9 mouse cellular contexts compared by ENCODE assay signal in the genomic region with DNA sequence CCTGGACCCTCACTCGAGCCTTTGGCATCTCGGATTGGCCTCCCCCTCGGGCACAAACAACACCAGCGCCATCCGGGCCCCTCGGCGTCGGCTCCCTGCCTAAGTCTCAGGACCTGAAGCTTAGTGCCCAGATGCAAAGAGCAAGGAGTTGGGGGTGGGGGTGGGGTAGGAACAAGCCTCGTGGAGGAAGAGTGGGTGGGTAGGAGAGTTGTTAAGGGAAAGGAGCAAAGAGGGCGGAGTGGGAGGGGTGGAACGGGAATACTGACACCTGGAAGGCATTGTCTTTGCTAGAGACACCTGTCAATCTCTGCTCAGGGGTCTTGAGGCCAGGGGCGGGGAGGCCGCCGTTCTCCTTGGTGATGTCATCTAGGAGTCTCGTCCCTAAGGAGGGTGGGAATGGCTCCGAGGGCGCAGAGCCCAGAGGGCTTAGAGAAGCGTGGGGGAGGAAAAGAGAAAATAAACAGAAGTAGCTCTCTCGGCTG. TPM values are rescaled to one million over a fixed set of nuclear protein-coding genes. Genes with fewer than 3 reads are reported as not detected.
A peak's percentile ranks its signal among the peaks of the same experiment; 100 is the strongest.
DNase-seq lines count a peak whose midpoint lies in the region; ATAC-seq and TF ChIP-seq lines count a peak whose summit lies in the region.
"Had no signal": no experiment of that assay in that cellular context is flagged by ENCODE, and none has a peak within 500 bp of the region (broad histone marks: within the 10 kb centered on the region; RNA-seq: fewer than 3 reads in every experiment).

No protein-coding gene starts in this region.

- no peaks in the 10 kb centered on the region for H3K9me3 ChIP-seq in embryonic facial prominence, embryonic 13.5 days
- no peaks in the 10 kb centered on the region for H3K9me3 ChIP-seq in intestine, embryonic 15.5 days
- H3K9me3 ChIP-seq in neural tube, embryonic 12.5 days: no peaks in the 10 kb centered on the region

- ATAC-seq in embryonic facial prominence, embryonic 13.5 days (ENCODE audit: insufficient number of reproducible peaks, insufficient read depth, low FRiP score, low TSS enrichment, low read depth): no peak
- no peak for ATAC-seq in intestine, embryonic 15.5 days
- no peak for ATAC-seq in neural tube, embryonic 12.5 days (ENCODE audit: low FRiP score, low read depth)

- no peak overlapping the region; the same call in 1 of the 2 replicates for H3K27ac ChIP-seq in layer of hippocampus, adult 2 months
- H3K27ac ChIP-seq in embryonic facial prominence, embryonic 13.5 days: no peak overlapping the region
- no peak overlapping the region for H3K27ac ChIP-seq in intestine, embryonic 15.5 days
- H3K27ac ChIP-seq in neural tube, embryonic 12.5 days: no peak overlapping the region

- no peak for DNase-seq in layer of hippocampus, adult 2 months (ENCODE audit: low spot score in 2 of 2)
- no peak for DNase-seq in layer of hippocampus, postnatal 10 days (ENCODE audit: low spot score in 2 of 2)
- no peak for DNase-seq in adrenal gland, postnatal 14 days
- no peak for DNase-seq in testis, postnatal 10 days (ENCODE audit: low spot score)
- DNase-seq in thymus, postnatal 36 days: no peak
- DNase-seq: right cerebral cortex, postnatal 4 days had no signal

- no peak overlapping the region for H3K9ac ChIP-seq in embryonic facial prominence, embryonic 13.5 days
- H3K9ac ChIP-seq in intestine, embryonic 15.5 days: no peak overlapping the region
- H3K9ac ChIP-seq in neural tube, embryonic 12.5 days: no peak overlapping the region

- TF ChIP-seq CTCF in layer of hippocampus, adult 2 months (conservative IDR thresholded peaks at IDR 0.05): no peak

- peaks cover 97% of the 10 kb centered on the region for H3K27me3 ChIP-seq in embryonic facial prominence, embryonic 13.5 days
- H3K27me3 ChIP-seq in intestine, embryonic 15.5 days (replicated peaks): peaks cover 70% of the 10 kb centered on the region
- H3K27me3 ChIP-seq in neural tube, embryonic 12.5 days (replicated peaks): peaks cover 92% of the 10 kb centered on the region

- WGBS in embryonic facial prominence, embryonic 13.5 days: under 1% methylated on average over 19 of the region's 19 CpGs
- whole genome bisulfite sequencing in intestine, embryonic 15.5 days: 2% methylated on average over 19 of the region's 19 CpGs
- WGBS in neural tube, embryonic 12.5 days: 0% methylated on average over 19 of the region's 19 CpGs

- peak overlapping the region; percentile 39 for H3K4me3 ChIP-seq in layer of hippocampus, adult 2 months
- peak overlapping the region; percentile 41; the same call in 1 of the 2 replicates for H3K4me3 ChIP-seq in embryonic facial prominence, embryonic 13.5 days
- peak overlapping the region; percentile 39 for H3K4me3 ChIP-seq in intestine, embryonic 15.5 days (replicated peaks)
- H3K4me3 ChIP-seq in neural tube, embryonic 12.5 days: peak overlapping the region; percentile 38

- H3K4me2 ChIP-seq in embryonic facial prominence, embryonic 13.5 days: peak overlapping the region; percentile 73
- peak overlapping the region; percentile 75 for H3K4me2 ChIP-seq in intestine, embryonic 15.5 days (replicated peaks)
- H3K4me2 ChIP-seq in neural tube, embryonic 12.5 days (replicated peaks): peak overlapping the region; percentile 74

- no peaks in the 10 kb centered on the region for H3K36me3 ChIP-seq in embryonic facial prominence, embryonic 13.5 days
- no peaks in the 10 kb centered on the region for H3K36me3 ChIP-seq in intestine, embryonic 15.5 days
- H3K36me3 ChIP-seq in neural tube, embryonic 12.5 days: no peaks in the 10 kb centered on the region

- H3K4me1 ChIP-seq in embryonic facial prominence, embryonic 13.5 days: peaks cover 22% of the 10 kb centered on the region
- peaks cover 17% of the 10 kb centered on the region for H3K4me1 ChIP-seq in intestine, embryonic 15.5 days (replicated peaks)
- H3K4me1 ChIP-seq in neural tube, embryonic 12.5 days: peaks cover 33% of the 10 kb centered on the region

RNA-seq across cellular contexts. Expression of a gene that starts 35.7 kb away (rescaled TPM):
- 10 to 100 TPM; 35.8 to 48.5 TPM for total RNA-seq in layer of hippocampus, adult 2 months (2021)
- total RNA-seq in layer of hippocampus, postnatal 10 days (2021): 10 to 100 TPM; 59.5 to 66.7 TPM
- 36.0 and 42.9 TPM in 2 replicates for polyA plus RNA-seq in embryonic facial prominence, embryonic 13.5 days (2015; fragmentation: Nextera tagmentation; extraction: Ambion mirVana)
- 39.4 and 46.3 TPM in 2 replicates for polyA plus RNA-seq in intestine, embryonic 15.5 days (2015; fragmentation: Nextera tagmentation; extraction: Ambion mirVana)
- polyA plus RNA-seq in neural tube, embryonic 12.5 days (2016; fragmentation: Nextera tagmentation; extraction: Ambion mirVana): 101 and 103 TPM in 2 replicates
- total RNA-seq in adrenal gland, postnatal 14 days (2021): 91.5 and 106 TPM in 2 replicates
